Mouse (Mus musculus) embryo, embryonic 9.5 days (tissue): Measurements from ENCODE around the gene Ep400.
A peak's percentile ranks its signal among the peaks of the same experiment; 100 is the strongest.

Experiments used
- DNase-seq: peaks from one replicate; pipeline ENCODE4 v3.0.0-alpha.2; 2017; ENCODE audit errors: extremely low spot score

Ep400 gene

DNA sequence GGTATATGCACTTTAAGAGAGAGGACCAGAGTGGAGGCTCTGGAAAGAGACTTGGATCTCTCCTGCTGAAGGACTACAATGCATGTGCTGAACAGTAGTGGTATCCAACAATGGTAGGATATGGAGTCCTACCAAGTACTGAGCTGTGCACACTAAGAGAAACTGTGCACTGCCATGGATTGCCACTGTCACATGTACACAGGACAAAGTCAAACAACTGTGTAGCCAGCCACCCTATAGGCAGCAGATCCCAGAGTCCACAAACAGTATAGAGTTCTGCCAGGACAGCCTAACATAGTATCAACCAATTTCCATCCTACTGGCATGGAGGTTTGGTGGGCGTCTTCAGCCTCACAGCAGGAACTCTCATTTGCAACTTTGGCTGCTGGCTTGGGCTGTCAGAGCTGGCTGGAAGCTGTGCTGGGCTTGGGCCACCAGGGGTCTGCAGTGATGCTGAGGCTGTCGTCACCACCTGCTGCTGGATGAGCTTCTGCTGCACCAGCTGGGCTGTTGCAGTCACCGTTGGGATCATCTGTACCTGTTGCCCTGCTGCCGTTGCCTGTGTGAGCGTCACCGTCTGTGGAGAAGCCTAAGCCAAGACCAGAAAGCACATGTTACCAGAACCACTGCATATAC lies 104.9 kb downstream of the Ep400 start:
- no peak for DNase-seq

DNA sequence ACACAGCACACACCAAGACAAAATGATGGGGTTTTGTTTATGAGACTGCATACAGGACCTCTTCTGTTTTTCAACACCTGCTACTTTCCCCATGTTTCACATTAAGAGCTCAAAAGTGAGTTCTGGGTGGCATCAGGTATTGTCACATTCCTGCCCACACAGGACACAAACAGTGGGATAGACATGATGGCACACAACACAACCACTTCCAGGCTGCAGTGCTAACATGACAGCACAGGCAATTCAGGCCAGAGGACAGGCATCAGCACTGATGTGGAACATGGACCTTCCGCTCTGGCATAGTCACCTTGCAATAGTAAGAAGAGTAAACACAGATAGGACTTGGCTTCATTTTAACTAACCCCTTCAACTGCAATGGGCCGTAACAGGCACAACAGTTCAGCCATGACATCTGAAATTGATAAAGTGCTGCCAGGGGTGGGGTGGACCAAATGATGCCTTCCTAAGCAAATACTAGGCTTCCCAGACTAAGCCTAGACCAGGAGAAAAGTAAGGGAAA lies 105.7 kb downstream of the Ep400 start:
- no peak for DNase-seq

DNA sequence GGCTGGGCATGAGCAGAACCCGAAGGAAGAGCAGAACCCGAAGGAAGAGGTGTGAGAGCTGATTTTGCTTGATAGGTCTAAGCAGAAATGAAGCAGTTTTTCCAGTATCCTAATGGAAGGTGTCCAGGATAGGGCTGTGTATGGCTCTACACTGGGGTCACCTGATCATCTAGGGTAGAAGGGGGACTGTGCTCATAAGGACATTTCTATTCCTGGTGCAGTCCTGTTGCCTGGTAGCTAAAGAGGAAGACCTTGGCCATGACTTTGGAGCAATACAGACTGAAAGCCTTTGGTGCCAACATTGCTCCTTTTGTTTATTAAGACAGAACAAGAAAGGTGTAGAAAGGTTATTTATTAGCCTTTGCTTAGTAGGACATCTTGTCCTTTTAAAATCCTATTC lies 106.5 kb downstream of the Ep400 start:
- no peak for DNase-seq

DNA sequence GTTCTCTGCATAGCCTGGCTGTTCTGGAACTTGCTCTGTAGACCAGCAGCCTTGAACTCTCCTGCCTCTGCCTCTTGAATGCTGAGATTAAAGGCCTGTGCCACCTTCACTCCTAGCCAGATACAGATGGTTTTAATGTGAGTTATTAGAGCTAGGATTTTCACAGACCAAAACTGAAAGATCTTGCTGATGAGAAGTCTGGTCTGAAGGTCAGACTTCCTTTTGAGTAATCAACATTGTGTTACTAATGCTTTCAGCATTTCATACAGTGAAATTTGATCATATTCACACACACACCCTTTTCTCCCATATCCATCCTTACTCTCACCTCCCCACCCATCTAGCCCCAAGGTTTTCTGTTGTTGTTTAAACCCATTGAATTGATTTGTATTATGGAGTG lies 110.8 kb downstream of the Ep400 start:
- DNase-seq: no peak

DNA sequence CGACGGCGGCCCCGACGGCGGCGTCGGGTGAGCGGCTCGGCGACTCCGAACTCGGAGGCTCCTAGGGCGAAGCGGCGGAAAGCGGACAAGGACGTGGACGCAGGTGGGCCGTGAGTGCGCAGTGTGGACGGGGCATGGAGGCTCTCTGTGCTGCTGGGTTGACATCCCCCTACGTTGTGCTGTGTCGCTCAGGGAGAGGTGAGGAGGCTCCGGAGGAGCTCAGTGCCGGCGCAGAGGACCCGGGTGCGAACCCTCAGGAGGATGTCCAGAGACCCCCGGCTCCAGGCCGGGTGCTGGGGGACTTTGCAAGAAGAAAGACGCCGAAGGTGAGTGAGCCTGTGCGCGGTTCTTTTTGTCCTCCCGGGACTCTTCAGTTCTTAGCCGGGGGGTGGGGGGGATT lies 116.8 kb downstream of the Ep400 start:
- no peak for DNase-seq

DNA sequence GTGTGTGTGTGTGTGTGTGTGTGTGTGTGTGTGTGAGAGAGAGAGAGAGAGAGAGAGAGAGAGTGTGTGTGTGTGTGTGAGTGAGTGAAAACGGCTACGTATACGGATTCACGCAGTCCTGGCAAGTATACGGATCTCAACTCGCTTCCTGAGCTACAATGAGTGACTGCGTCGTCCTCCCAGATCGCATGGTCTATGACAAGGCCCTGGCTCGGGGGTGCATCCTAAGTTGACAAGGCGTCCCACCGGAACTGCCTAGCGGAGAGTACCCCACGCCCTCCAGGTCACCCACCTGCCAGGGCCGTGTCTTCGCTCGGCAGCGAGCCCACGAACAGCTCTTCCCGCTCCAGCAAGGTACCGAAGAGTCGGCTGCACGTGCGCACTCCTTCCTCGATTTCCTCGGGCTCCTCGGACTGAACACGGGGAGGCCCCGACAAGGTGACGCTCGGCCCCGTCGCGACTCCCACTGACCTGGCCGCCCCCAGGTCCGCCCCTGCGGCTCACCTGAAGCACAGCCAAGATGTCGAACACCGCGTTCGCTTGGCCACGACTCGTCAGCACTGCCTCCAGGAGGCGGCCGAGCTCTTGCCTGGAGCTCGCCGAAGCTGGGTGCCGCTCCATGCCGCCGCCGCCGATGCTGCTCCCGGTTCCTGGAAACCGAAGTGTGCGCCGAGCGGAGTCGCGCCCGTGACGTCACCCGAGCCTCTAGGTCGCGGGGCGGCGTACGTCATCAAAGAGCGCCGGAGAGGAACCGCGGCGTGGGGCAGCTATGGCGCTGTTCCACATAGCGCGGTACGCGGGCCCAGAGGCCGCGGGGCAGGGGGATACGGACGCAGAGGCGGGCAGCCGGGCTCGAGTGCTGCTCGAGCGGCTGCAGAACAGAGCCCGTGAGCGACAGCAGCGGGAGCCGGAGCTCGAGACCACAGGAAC lies 117.5 kb downstream of the Ep400 start, which contains the start of the genes Noc4l and Ddx51:
Gene Noc4l, minus strand, starts transcription at position 699 of the 930 bp plus-strand sequence.
Gene Ddx51, plus strand, starts transcription at position 733 of the 930 bp plus-strand sequence.
- DNase-seq: peak; percentile 94

DNA sequence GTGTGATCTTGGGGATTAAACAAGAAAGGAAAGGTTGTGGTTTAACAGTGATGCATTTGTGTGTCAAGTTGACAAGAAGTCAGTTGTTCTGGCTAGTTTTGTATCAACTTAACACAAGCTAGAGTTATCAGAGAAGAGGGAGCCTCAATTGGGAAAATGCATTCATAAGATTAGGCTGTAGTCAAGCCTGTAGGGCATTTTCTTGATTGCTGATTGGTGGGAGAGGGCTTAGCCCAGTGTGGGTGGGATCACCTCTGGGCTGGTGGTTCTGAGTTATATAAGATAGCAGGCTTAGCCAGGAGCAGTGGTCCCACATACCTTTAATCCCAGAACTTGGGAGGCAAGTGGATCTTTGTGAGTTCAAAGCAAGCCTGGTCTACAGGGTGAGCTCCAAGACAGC lies 124.1 kb downstream of the Ep400 start:
- DNase-seq: no peak

DNA sequence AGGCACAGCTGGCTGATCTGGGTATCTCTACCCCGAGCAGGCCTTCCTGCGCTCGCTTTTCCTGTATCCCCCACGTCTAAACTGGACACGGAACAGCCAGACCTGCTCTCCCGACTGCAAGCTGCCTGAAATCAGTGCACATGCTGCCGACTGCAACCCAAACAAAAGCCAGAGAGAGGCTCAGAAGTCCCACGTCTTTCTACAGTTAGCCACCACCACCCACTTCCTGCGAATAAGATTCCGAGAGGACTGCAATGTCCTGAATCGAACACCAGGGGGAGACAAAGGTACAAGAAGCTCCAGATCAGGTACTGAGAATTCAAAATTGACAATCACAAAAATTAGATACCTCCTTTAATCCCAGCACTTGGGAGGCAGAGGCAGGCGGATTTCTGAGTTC lies 131.1 kb downstream of the Ep400 start:
- peak; percentile 77 for DNase-seq

DNA sequence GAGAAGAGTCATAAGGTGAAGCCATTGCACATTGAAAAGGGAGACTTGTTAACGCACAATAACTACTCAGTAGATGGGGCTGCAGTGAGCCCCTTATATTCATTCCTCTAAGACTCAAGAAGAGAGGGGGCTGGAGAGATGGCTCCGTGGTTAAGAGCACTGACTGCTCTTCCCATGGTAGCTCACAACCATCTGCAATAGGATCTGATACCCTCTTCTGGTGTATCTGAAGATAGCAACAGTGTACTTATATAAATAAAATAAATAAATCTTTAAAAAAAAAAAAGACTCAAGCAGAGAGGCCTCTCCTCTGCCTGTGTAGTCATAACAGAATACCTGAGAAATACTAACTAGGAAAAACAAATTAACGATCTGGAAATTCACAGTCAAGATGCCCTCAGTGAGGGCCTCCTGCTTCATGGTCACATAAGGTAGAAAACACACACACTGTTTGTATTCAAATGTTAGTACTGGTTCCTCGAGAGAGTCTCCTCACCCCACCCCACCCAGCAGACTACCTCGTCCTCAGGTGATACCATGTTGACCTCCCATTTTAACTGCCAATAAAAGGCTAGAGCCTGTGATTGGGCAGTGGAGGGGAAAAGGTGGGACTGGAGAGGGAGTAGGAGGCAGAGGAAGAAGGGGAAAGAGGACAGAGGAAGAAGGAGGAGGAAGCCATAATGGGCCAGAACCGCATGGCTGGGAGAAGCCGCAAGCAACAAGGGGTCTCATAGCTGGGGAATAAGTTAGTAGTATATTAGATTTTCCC lies 132.0 kb downstream of the Ep400 start:
- no peak for DNase-seq

DNA sequence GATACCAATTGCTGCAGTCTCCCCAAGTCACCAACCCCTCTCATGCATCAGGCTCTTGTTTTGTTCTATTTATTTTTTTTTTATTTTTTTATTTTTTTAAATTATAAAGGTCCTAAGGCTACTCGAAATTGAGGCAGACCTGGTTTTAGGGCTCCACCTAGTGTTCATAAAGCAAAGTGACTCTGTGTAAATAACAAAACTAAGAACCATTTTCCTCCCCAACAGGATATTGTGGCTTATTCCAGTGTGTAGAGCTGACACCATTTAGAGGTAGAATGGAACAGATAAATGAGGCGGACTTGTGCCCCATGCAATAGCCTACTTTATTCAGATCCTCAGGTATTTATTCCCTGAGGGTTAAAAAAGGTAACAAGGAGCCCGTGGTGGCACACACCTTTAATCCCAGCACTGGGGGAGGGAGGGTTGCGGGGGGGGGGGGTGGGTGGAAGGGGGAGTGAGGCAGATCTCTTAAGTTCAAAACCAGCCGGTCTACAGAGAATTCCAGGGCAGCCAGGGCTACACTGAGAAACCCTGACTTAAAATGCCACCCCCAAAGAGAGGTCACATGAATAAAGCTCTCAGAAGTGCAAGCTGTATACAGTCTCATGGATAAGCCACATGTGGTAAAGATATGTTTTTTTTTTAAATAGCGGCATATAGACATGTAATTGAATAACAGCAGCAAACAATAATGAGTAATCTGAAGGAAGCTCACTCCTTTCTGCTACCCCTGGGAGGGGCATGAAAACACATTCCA lies 134.4 kb downstream of the Ep400 start:
- peak; percentile 22 for DNase-seq

DNA sequence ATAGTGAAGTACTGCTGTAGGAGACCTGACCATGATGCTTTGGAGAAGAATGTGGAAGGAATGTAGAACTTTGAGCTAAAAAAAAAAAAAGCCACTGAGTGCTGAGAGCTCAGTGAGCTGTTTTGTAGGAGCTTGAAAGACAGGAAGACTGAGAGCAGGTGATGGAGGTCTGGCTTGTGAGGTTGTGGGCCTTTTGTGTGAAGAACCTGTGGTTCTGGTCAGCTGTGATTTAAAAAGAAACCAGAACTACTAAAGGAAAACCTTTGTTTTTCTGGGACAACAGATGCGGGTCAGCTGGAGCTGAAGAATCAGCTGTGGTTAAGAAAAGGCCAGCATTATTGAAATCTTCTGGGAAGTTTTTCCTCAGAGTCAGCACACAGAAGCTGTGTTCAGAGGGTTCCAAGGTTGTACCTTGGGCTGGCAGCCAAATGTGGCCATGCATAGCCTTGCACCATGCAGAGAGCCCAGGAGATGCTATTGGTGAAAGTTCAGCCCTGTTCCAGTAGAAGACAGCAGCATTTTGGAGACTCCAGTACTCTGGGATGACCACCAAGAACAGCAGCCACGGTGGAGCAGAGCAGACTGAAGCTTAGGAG lies 140.9 kb downstream of the Ep400 start:
- DNase-seq: no peak

DNA sequence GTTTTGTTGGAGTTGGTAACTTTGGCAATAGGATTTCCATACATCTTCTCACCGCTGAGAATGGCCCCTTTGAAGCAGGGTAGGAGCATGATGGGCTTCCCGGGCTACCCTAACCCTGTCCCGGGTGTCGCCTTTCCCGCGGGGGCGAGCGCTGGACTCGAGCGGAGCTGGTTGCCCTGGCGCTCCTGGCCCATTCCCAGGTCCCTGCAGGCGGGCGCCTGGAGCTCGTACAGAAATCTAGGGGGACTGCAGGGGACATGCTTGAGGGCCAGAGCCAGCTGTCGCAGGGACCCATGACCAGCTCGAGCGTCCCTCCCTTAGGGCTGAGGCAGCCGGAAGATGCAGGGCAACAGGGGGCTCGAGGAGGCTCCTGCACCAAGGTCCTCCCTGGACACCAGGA lies 142.4 kb downstream of the Ep400 start:
- DNase-seq: no peak

DNA sequence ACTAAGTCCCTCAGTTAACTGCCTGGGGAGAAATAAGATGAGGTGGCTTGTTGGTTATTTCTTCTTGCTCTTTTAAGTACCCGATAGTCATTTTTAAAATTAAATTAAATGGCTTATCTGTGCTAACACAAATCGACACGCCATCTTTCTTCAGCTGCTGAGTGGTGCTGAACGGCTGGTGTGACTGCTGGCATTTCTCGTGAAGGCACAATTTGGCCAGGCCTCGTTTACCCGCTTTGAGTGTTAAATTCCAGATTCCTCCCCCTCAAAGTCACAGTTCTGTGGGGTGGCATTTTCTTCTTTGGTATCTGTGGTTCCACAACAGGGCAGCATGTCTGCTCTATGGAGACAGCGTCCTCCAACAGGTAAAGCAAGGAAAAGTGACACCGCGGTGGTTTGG lies 143.2 kb downstream of the Ep400 start:
- DNase-seq: no peak

DNA sequence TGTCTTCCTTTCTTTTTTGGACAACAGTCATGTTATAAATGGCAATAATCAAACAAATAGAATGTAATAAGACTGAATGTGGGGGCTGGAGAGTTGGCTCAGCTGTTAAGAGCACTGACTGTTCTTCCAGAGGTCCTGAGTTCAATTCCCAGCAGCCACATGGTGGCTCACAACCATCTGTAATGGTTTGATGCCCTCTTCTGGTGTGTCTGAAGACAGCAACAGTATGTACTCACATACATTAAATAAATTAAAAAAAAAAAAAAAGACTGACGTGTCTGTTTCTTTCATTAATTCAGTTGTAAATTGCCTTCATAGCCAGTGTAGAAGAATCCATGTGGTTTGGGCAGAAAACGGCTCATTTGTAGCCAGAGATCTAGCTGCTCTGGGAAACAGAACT lies 146.2 kb downstream of the Ep400 start:
- no peak for DNase-seq

DNA sequence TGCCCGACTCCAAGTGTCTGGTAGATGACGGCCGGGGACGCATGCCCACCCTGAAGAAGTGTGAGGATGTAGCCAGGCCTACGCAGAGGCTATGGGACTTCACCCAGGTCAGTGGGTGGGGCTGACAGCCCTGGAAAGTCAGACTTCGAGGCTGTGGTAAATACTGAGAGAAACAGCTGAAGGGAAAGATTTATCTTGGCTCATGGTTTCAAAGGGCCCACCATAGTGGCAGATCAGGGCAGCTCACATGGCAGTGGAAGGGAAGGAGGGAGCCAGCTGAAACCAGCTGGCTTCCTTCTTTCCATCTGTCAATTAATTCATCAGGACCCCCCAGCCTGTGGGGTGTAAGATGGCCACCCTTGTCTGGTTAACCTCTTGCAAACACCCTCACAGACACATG lies 151.3 kb downstream of the Ep400 start:
- DNase-seq: no peak
